Mouse (Mus musculus): ENCODE measurements around the gene Numbl.

DNA sequence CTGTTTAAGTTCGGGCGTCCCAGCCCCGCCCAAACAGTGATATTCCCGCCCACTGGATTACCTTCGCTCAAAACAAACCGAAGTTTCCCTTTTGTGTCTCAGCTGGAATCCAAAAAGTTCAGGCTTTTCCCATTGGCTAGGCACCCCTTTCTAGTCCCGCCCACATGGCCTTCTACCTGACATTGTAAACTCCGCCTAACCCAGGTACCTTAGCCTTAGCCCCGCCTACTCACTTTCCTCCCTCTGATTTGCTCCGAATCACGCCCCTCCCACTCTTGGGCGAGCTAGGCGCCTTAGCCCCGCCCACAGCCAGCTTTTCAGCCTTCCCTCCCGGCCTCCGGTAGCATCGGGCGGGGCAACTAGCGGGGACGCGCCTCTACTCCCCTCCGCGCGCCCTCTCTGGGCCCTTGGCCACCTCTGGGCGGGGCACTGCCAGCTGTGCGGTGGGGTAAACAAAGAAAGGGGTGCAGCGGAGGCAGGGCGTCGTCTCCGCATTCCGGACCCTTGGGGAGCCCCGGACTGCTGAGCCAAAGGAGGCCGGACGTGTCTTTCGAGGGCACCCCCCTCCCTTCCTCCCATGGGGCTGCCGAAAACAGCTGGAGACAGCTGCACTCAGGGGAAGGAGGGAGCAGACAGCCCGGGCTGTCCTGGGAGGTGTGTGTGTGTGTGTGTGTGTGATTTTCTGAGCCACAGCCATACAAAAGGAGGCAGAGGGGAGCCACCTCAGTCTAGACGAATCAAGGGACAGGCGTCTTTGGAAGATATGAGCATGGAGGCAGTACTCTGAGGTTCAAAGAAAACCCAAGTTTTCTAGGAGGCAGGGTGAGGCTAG, 72.7 kb downstream of the Numbl start:
- TF ChIP-seq POLR2A (IDR thresholded peaks at IDR 0.05; ENCODE audit: low read depth, low read length) (no peak), CTCF (conservative IDR thresholded peaks at IDR 0.05; ENCODE audit: insufficient read depth, insufficient read length, low read depth, low read length) (no peak)
